Mouse (Mus musculus) thymus, adult 2 months (tissue): ENCODE data around the gene Carmil1. TPM values are rescaled to one million over a fixed set of nuclear protein-coding genes. Genes with fewer than 3 reads are reported as not detected.

Experiments
- DNase-seq: peaks from one replicate; pipeline ENCODE4 v3.0.0; 2021
- H3K27ac ChIP-seq: fragments of 200-500 bp; 2 replicates; pipeline ENCODE4 v1.5.1; 2012; ENCODE audit warnings: low read length, control low read depth; ENCODE audit not compliant: control insufficient read depth, insufficient read depth
- H3K27me3 ChIP-seq: fragments of 200-500 bp; 2 replicates; pipeline ENCODE4 v1.6.1; 2012; ENCODE audit warnings: mild to moderate bottlenecking, low read length, moderate library complexity, mixed read lengths; ENCODE audit not compliant: control insufficient read depth, insufficient read depth
- H3K36me3 ChIP-seq: fragments of 200-500 bp; 2 replicates; pipeline ENCODE4 v1.6.1; 2012; ENCODE audit warnings: mild to moderate bottlenecking, low read length, moderate library complexity; ENCODE audit not compliant: control insufficient read depth, insufficient read depth
- H3K4me1 ChIP-seq: fragments of 200-500 bp; replicated peaks from 2 replicates; pipeline ENCODE4 v1.6.1; 2012; ENCODE audit warnings: low read length; ENCODE audit not compliant: control insufficient read depth, insufficient read depth
- H3K4me3 ChIP-seq: fragments of 200-500 bp; 2 replicates; pipeline ENCODE4 v1.5.1; 2012; ENCODE audit warnings: mild to moderate bottlenecking, low read length, control low read depth, moderate library complexity; ENCODE audit not compliant: control insufficient read depth, insufficient read depth
- CTCF ChIP-seq: fragments of 200-500 bp; IDR thresholded peaks from 2 replicates; pipeline ENCODE4 v1.5.1; 2012; ENCODE audit warnings: mild to moderate bottlenecking, control low read depth, low read length, moderate library complexity, borderline replicate concordance; ENCODE audit not compliant: control insufficient read depth, poor library complexity, insufficient read depth; ENCODE audit errors: extremely low read depth
- POLR2A ChIP-seq: fragments of 200-500 bp; IDR thresholded peaks from 2 replicates; pipeline ENCODE4 v1.6.1; 2012; ENCODE audit warnings: mild to moderate bottlenecking, low read length, control low read depth, moderate library complexity; ENCODE audit not compliant: control insufficient read depth, poor library complexity, insufficient read depth; ENCODE audit errors: extremely low read depth
- WGBS: fragments of 180-500 bp; shearing (Covaris S2); methylation state at CpG from one replicate; pipeline ENCODE4 v1.1.7; 2018; 5-methylcytosine and 5-hydroxymethylcytosine counted together
- polyA plus RNA-seq: library from polyadenylated mRNA; depleted of rRNA; stranded (reverse); fragments of >200 nt; gene quantifications from 2 replicates; pipeline ENCODE4 v1.2.3, GENCODE M21; 2012

The Carmil1 gene
- polyA plus RNA-seq, 1 experiment: 2.1 TPM

GRCm38 (mm10) chr13:24279762-24280438 is 695 bp downstream of the Carmil1 start:
- Histone ChIP-seq H3K36me3 (no peaks in the 10 kb centered on the region), H3K27me3 (peaks cover 5% of the 10 kb centered on the region), H3K27ac (no peak overlapping the region), H3K4me3 (peak overlapping the region; percentile 10; the same call in 1 of the 2 replicates), H3K4me1 (peaks cover 3% of the 10 kb centered on the region)
- no peak for DNase-seq
- TF ChIP-seq CTCF: no peak
- no peak for TF ChIP-seq POLR2A
- 35% methylated on average over 21 of the region's 21 CpGs for WGBS

GRCm38 (mm10) chr13:24279407-24279761 is 1.2 kb downstream of the Carmil1 start:
- Histone ChIP-seq H3K4me3 (no peak overlapping the region), H3K4me1 (peaks cover 3% of the 10 kb centered on the region), H3K27ac (no peak overlapping the region), H3K36me3 (no peaks in the 10 kb centered on the region), H3K27me3 (peaks cover 5% of the 10 kb centered on the region)
- no peak for TF ChIP-seq POLR2A
- no peak for TF ChIP-seq CTCF
- no peak for DNase-seq
- WGBS: 95% methylated on average over 11 of the region's 11 CpGs

- Histone ChIP-seq H3K4me1 (peaks cover 5% of the 10 kb centered on the region), H3K4me3 (no peak overlapping the region), H3K27me3 (no peaks in the 10 kb centered on the region), H3K36me3 (no peaks in the 10 kb centered on the region), H3K27ac (no peak overlapping the region)
- 89% methylated on average over 4 of the region's 4 CpGs for WGBS
- no peak for TF ChIP-seq CTCF
- no peak for TF ChIP-seq POLR2A
- DNase-seq: no peak
These were observed 7.7 kb downstream of the Carmil1 start for GRCm38 (mm10) chr13:24272740-24273377.

DNA sequence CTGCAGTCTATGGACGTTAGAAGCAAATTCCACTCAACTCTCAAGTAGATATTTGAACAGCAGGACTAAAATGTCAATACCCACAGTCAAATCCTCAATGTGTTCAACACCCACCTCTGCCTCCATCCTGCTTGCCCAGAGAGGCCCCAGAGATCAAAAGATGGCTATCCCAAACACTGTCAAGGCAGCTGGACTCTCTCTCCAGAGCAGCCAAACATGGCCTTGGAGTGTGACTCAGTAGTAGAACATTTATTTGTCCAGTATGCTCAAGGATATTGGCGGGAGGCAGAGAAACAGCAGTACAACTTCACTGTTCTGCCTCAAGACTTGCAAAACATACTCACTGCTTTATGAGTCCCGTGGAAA is 11.5 kb downstream of the Carmil1 start:
- H3K27ac ChIP-seq: no peak overlapping the region
- no peak overlapping the region for H3K4me3 ChIP-seq
- TF ChIP-seq POLR2A (no peak), CTCF (no peak)
- H3K36me3 ChIP-seq: no peaks in the 10 kb centered on the region
- WGBS: 89% methylated on average over 3 of the region's 3 CpGs
- DNase-seq: no peak
- H3K4me1 ChIP-seq: peaks cover 5% of the 10 kb centered on the region
- H3K27me3 ChIP-seq: no peaks in the 10 kb centered on the region

DNA sequence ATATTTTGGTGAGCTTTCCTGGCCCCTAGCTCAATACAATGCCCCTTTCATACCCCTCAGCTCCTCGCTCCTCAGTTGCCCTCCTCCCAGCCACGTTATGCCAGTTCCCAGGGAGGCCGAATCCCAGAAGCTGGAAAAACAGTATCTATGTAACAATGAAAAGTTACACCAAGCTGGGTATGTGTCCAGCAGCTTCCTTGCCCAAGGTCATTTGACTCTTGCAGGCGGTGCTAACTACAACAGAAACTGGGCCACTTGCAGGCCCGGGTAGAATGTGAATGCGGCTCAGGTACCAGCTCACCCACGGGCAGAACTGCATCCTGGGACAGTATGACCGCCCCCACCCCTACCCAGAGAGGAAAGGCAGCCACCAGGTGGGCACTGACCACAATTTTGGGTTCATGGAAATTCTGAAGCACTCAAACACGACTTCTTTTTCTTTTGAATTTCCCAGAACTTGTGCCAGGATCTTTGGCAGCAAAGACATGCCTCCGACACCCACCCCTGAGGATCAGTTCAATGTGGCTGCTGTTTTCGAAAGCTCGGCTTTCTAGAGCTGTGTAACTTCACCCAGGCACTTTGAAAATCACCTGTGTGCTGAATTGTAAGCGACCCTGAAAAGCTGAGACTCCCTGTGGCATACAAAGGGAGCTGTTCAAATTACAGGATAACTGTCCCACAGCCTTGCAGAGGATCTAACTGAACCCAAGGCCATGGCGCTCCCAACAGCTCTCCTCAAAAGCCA is 12.1 kb downstream of the Carmil1 start:
- no peak for DNase-seq
- 87% methylated on average over 14 of the region's 14 CpGs for WGBS
- Histone ChIP-seq H3K27me3 (no peaks in the 10 kb centered on the region), H3K27ac (no peak overlapping the region), H3K4me3 (no peak overlapping the region), H3K36me3 (no peaks in the 10 kb centered on the region), H3K4me1 (peaks cover 5% of the 10 kb centered on the region)
- no peak for TF ChIP-seq POLR2A
- TF ChIP-seq CTCF: no peak

DNA sequence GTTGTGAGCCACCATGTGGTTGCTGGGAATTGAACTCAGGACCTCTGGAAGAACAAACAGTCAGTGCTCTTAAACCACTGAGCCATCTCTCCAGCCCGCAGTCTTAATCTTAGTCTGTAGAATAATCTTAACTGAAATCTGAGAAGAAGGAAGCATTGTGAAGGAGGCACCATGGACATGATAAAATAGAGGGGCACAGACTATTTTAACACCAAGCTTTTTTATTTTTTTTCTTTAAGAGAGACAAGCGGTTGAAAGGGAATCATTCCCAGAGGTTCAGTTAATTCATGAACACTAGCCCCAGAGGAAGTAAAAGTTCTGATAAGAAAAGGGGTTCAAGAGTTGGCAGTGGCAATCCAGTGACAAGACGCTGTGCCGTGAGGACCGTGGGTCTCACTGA is 15.8 kb downstream of the Carmil1 start:
- 89% methylated on average over 5 of the region's 5 CpGs for WGBS
- TF ChIP-seq CTCF (no peak), POLR2A (no peak)
- H3K4me1 ChIP-seq: peaks cover 8% of the 10 kb centered on the region
- H3K27me3 ChIP-seq: no peaks in the 10 kb centered on the region
- H3K36me3 ChIP-seq: no peaks in the 10 kb centered on the region
- no peak overlapping the region for H3K4me3 ChIP-seq
- no peak overlapping the region for H3K27ac ChIP-seq
- DNase-seq: no peak

- no peak for TF ChIP-seq POLR2A
- H3K27ac ChIP-seq: no peak overlapping the region
- H3K4me3 ChIP-seq: no peak overlapping the region
- 84% methylated on average over 4 of the region's 4 CpGs for WGBS
- peaks cover 3% of the 10 kb centered on the region; the same call in 1 of the 2 replicates for H3K4me1 ChIP-seq
- no peak for DNase-seq
- no peaks in the 10 kb centered on the region for H3K36me3 ChIP-seq
- H3K27me3 ChIP-seq: no peaks in the 10 kb centered on the region
These were observed 17.0 kb downstream of the Carmil1 start for GRCm38 (mm10) chr13:24263560-24263959.
